Mouse (Mus musculus) limb, embryonic 10.5 days (tissue): ENCODE measurements around the gene Cbx4. TPM values are rescaled to one million over a fixed set of nuclear protein-coding genes. Genes with fewer than 3 reads are reported as not detected.
A peak's percentile ranks its signal among the peaks of the same experiment; 100 is the strongest.

ENCODE experiments used
- DNase-seq: peaks from one replicate; pipeline ENCODE4 v3.0.0-alpha.2; 2017; ENCODE audit warnings: low spot score
- H3K27ac ChIP-seq: fragments of 300-500 bp; sonication (generic); 2 replicates; pipeline ENCODE4 v1.5.1; 2016; ENCODE audit warnings: mild to moderate bottlenecking
- H3K27me3 ChIP-seq: fragments of 300-500 bp; sonication (generic); 2 replicates; pipeline ENCODE4 v1.6.1; 2016; ENCODE audit warnings: low read depth, mild to moderate bottlenecking; ENCODE audit not compliant: poor library complexity, severe bottlenecking
- H3K36me3 ChIP-seq: fragments of 300-500 bp; sonication (generic); 2 replicates; pipeline ENCODE4 v1.6.1; 2016; ENCODE audit warnings: mild to moderate bottlenecking, moderate library complexity
- H3K4me1 ChIP-seq: fragments of 300-500 bp; sonication (generic); 2 replicates; pipeline ENCODE4 v1.6.1; 2016
- H3K4me3 ChIP-seq: fragments of 300-500 bp; sonication (generic); 2 replicates; pipeline ENCODE4 v1.5.1; 2016; ENCODE audit warnings: mild to moderate bottlenecking, moderate library complexity
- H3K9me3 ChIP-seq: fragments of 300-500 bp; sonication (generic); replicated peaks from 2 replicates; pipeline ENCODE4 v1.6.1; 2016; ENCODE audit warnings: mild to moderate bottlenecking
- WGBS: fragments of 180-500 bp; shearing (Covaris S2); methylation state at CpG from one replicate; pipeline ENCODE4 v1.1.7; 2016; 5-methylcytosine and 5-hydroxymethylcytosine counted together
- polyA plus RNA-seq: library from polyadenylated mRNA; unstranded; fragments of >200 nt; fragmentation: Nextera tagmentation; extraction: Ambion mirVana; gene quantifications from 2 replicates; pipeline ENCODE4 v1.2.1, GENCODE M21; 2016

The Cbx4 gene
- polyA plus RNA-seq, 1 experiment from 2014 or later: 7.1 TPM

DNA sequence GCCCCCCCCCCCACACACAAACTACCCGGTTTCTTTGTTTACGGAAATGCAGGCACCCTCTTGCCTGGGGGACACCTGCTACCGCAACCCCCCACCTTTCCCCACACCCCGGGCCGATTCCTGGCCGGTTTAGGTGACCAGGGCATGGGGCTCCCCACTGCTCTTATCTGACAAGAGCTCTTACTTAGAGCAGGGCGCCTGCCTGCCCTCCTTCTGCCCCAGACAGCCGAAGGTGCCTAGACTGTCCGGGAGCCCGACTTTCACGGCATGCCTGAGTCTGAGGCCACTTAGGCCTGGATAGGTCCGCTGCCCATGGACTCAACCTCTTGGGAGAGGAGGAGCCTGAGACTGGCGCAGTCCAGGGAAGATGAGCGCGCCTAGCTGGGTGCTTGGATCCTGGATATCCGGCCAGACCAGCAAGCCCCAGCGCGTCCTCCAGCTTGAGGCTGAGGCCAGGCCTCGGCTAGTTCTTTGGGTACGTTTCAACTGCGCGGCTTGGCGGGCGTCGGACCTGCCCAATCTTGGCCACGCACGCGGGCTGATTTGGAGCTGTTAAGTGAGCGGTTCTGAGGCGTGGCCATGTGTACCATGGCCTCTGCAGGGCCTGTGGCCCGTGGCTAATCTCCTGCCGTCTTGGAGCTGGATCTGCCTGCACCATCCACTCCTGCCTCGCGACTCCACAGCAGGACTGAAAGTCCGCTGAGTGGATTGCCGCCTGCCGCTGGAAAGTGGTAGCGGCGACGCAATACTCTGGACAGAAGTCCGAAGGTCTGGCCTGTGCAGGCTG is 41.3 kb downstream of the Cbx4 start:
- Histone ChIP-seq H3K27ac (peak overlapping the region; percentile 92), H3K4me3 (peak overlapping the region; percentile 73), H3K36me3 (no peaks in the 10 kb centered on the region), H3K27me3 (peaks cover 88% of the 10 kb centered on the region), H3K9me3 (no peaks in the 10 kb centered on the region), H3K4me1 (peaks cover 86% of the 10 kb centered on the region)
- DNase-seq: peak; percentile 75
- under 1% methylated on average over 41 of the region's 41 CpGs for WGBS

DNA sequence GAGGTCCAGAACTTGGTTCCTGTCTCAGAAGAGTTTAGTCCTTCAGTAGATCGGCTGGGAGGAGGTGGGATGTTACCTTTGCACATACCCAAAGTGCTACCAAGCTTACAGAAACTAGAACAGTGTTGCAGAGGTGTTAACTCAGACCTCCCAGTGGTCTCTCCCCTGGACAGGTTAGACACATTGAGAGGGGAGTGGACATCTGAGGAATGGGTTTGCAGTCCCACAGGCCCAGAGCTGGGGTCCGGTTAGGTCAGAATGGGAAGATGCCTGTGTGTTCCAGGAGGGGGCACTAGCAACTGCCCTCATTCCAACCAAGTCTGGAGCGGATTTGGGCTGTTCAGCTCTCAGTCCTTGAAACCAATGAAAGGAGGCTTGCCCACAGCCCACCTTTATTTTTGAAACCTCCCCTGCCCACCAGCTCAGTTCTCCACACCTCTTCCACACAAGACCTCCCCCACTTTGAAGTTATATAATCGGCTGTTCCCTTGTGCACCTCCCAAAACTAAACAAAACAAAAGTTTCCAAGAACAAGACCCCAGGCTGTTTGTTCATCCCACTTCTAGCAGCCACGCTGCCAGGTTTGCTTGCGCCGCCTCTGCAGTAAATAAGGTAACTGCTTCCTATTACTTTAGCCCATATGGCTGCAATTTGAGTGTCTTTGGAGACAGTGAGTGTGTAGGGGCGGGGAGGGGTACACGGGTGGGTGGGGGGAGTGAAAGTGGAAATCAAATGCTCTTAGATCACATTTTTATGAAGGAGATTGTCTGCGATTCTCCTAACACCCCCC is 42.1 kb downstream of the Cbx4 start:
- Histone ChIP-seq H3K9me3 (no peaks in the 10 kb centered on the region), H3K27me3 (peaks cover 88% of the 10 kb centered on the region), H3K4me1 (peaks cover 93% of the 10 kb centered on the region), H3K36me3 (peaks cover 5% of the 10 kb centered on the region), H3K4me3 (peak overlapping the region; percentile 73), H3K27ac (peak overlapping the region; percentile 92)
- DNase-seq: peak; percentile 72
- 3% methylated on average over 10 of the region's 10 CpGs for WGBS

DNA sequence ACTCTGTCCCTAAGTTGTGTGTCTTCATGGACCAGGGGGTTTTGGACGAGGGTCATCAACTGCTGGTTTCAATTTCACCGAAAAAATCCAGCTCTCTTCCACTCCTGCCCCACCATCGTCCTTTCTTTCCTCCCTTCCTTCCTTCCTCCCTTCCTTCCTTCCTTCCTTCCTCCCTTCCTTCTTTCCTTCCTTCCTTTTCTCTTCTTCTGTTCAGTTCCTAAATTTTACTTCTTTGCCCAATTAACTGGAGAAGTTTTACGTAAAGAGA is 42.8 kb downstream of the Cbx4 start:
- Histone ChIP-seq H3K27ac (peak overlapping the region; percentile 92), H3K36me3 (peaks cover 11% of the 10 kb centered on the region), H3K27me3 (peaks cover 88% of the 10 kb centered on the region), H3K9me3 (no peaks in the 10 kb centered on the region), H3K4me3 (peak overlapping the region; percentile 73), H3K4me1 (peaks cover 95% of the 10 kb centered on the region)
- no peak for DNase-seq
- WGBS: 0% methylated on average over 4 of the region's 4 CpGs

DNA sequence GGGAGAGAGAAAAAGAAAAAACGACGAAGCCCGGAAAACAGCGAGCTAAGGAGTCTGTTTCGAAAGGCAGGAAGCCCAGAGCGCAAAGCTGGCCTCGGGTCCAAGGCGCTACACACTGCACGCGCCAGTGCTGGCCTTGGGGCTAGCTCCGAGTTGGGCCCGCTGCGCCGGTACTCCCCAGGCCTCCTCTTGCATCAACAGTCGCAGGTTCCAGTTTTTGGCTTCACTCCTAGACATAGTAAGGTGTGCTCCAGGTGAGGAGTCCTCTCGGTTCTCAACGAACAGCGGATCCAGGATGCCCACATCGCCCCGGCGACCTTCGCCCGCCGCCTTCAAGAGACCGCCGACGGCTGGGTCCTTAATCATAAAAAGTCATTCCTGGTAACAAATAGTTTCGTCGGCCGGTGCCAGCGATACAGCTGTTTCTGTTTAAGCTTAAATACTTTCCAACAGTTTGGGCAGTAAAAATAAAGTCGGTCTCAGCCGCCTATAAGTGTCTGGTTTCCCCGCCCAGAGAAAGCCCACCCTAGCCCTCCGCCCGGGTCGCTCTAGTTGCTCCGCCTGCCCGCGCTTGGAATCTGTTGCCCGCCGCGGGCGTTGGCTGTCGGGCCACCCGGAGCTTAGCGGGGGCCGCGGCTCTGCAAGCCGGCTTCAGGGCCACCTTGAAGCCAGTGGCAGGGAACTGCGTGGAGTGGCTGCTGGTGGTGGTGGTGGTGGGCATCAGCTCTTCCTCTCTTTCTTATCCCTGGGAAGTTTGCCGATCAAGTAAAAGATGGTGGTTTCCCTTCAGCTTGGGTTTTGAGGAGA is 43.4 kb downstream of the Cbx4 start:
- under 1% methylated on average over 52 of the region's 52 CpGs for WGBS
- Histone ChIP-seq H3K4me1 (peaks cover 95% of the 10 kb centered on the region), H3K4me3 (peak overlapping the region; percentile 73), H3K27ac (peak overlapping the region; percentile 92), H3K36me3 (peaks cover 11% of the 10 kb centered on the region), H3K9me3 (no peaks in the 10 kb centered on the region), H3K27me3 (peaks cover 88% of the 10 kb centered on the region)
- DNase-seq: peak; percentile 85

DNA sequence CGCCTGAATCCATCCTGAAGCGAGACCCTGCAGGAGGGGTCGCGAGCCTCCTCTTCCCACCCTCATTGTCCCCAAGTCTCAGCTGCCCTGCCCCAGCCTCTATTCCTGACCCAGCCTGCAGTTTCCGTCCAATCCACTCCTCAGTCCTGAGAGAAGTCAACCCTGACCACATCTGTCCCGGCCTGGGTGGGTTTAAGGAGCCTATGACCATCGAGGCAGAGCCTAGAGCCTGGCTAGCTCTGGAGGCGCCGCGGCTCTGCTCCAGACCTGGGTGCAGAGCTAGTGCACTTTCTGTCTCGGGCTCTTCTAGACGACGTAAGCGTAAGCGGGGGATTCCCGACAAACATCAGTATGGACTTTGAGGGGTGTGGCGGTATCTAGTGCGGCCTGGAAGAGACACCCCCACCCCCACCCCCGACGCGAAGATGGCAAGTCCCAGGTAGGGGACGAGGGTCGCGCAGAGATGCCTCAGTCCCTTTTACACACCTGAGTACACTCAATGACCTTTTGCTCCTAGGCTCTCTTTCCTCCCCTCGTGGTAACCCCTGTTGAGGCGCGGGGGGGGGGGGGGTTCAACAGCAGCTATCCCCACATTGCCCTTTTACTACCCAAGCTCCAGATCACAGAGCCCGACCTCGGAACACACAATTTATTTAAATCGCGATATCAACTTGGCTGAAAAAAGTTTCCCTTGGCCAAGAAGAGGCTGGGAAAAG is 44.1 kb downstream of the Cbx4 start:
- H3K27ac ChIP-seq: peak overlapping the region; percentile 92
- peaks cover 88% of the 10 kb centered on the region for H3K27me3 ChIP-seq
- H3K4me1 ChIP-seq: peaks cover 95% of the 10 kb centered on the region
- peak overlapping the region; percentile 73 for H3K4me3 ChIP-seq
- under 1% methylated on average over 31 of the region's 31 CpGs for WGBS
- peaks cover 11% of the 10 kb centered on the region for H3K36me3 ChIP-seq
- DNase-seq: no peak
- H3K9me3 ChIP-seq: no peaks in the 10 kb centered on the region

DNA sequence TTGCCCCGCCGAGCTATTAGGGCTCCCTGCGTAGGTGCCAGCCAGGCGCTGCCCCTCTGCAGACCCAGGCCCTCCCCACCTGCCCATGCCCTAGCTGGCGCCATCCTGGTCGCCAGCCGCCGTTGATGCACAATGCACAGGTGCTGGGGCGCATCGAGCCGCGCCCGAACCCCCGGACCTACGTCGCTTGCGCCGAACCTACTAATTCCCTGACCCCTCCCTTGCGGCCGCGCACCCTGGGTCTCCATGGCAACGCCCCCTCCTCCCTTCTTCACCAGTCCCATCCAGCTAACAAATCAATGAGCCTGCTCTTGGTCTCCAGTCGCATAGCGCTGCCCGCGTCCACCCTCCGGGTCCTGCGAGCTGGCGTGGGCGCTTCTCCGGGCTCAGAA is 44.7 kb downstream of the Cbx4 start:
- peak; percentile 88 for DNase-seq
- Histone ChIP-seq H3K9me3 (no peaks in the 10 kb centered on the region), H3K4me3 (peak overlapping the region; percentile 73), H3K27me3 (peaks cover 88% of the 10 kb centered on the region), H3K36me3 (peaks cover 11% of the 10 kb centered on the region), H3K4me1 (peaks cover 95% of the 10 kb centered on the region), H3K27ac (peak overlapping the region; percentile 92)
- under 1% methylated on average over 31 of the region's 31 CpGs for WGBS

DNA sequence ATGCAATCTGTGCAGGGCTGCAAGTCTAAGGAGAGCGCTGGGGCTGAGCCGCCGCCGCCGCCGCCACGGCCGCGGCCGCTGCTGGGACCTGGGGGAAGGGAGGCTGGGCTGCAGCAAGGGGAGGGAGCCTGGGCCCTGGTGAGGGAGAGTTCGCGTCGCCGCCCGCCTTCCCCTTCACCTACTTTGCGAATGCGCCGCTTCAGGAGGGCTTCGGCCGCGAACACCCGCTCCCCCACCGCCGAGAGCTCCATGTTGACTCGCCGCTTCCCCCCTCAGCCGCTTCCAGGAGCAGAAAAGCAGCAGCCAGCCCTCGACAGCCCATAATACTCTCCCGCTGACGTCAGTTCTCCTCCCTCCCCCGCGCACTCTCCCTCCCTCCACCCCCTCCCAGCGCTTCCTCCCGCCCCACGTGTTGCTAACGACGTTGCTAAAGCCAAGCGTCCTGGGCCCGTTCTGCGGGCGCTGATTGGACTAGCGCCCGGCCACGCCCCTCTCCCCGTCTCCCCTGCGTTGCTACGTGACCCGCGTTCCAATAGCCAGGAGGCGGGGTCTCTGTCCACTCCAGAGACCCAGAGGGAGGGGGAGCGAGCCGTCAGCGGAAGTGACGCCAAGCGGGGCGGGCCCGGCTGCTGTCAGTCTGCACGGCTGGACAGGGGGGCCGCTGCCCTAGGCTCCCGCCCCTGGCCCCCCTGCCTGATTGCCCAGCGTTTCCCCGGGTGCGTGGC is 45.3 kb downstream of the Cbx4 start, which contains the start of gene Cbx8:
Gene Cbx8 (minus strand): TSS at position 370 of the 725 bp plus-strand sequence.
- Histone ChIP-seq H3K4me1 (peaks cover 96% of the 10 kb centered on the region), H3K27me3 (peaks cover 88% of the 10 kb centered on the region)
- DNase-seq: peak; percentile 99

DNA sequence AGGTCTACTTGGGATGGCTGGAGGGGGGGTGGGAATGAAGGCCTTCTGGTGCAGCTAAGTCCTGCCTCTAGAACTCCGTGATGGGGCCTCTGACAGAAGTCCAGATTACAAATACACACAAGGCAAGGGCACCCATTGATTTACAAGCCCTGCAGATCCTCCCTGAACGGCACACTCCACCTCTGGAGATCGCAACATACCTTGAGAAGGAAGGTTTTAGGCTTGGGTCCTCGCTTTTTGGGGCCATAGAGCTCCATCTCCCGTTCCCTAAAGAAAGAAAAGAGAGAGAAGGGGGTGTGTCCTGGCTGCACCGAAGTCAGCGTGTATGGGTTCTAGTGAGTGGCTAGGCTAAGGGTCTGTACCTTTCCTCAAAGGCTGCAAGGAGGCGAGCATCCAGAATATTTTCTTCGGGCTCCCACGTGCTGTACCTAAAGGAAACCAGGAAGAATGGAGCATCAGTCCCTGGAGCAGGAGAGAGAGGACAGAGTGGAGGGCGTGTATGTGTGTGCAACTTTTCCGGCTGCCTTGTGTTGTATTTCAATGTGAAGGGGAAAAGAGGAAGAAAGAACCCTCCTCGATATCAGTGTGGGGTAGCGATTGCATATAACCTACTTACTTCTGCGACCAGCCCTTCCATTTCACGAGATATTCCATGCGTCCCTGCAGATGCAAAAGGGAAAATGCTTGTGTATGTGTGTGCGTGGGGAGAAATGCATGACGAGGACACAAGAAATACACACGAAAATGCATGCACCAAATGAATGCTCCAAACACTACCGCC is 46.1 kb downstream of the Cbx4 start:
- Histone ChIP-seq H3K9me3 (no peaks in the 10 kb centered on the region), H3K27ac (peak overlapping the region; percentile 92), H3K27me3 (peaks cover 88% of the 10 kb centered on the region), H3K36me3 (peaks cover 11% of the 10 kb centered on the region), H3K4me3 (peak overlapping the region; percentile 73), H3K4me1 (peaks cover 97% of the 10 kb centered on the region)
- DNase-seq: peak; percentile 44
- WGBS: 1% methylated on average over 21 of the region's 21 CpGs

More for the DNA sequence above, 45.3 kb downstream of the Cbx4 start, which contains the start of gene Cbx8:
- Histone ChIP-seq H3K36me3 (peaks cover 11% of the 10 kb centered on the region), H3K4me3 (peak within 1 kb of the TSS; percentile 73), H3K27ac (peak within 1 kb of the TSS; percentile 92), H3K9me3 (no peaks in the 10 kb centered on the region)
- under 1% methylated on average over 61 of the region's 63 CpGs for WGBS

DNA sequence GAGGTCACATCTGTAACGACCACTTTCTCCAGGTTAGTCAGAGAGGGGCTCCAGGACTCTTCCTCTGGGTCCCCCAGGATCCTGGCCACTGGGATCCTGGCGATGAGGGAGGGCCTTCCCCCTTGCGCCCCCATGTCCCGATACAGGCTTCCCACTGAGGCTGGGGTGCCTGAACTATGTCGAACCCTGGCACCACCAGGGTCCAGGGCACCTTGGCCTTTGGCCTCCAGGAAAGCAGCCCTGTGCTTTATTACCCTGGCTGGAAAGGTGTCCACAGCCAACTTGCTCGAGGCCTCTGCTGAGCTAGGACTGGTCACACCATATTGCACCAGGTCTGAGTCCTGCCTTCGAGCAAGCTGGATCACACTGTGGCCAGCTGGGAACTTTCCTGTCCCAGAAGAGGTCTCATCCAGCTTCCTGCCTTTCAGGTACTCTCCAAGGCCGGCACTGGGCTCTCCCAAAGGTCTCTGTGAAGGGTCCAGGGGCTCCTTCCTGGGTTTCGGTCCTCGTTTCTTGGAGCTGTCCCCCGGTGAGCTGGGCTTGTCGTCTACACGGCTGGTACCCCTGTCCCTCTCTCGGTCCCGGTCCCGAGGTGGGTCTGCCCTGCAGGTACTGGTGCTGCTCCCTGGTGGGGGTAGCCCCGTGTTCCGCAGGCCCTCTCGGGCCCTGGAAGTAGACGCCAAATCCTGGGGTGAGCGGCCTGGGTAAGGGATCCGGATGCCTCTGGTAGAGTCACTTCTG is 47.1 kb downstream of the Cbx4 start:
- Histone ChIP-seq H3K9me3 (no peaks in the 10 kb centered on the region), H3K27me3 (peaks cover 88% of the 10 kb centered on the region), H3K36me3 (peaks cover 11% of the 10 kb centered on the region), H3K4me1 (peaks cover 97% of the 10 kb centered on the region), H3K4me3 (peak overlapping the region; percentile 73), H3K27ac (peak overlapping the region; percentile 92)
- 14% methylated on average over 22 of the region's 22 CpGs for WGBS
- peak; percentile 43 for DNase-seq

DNA sequence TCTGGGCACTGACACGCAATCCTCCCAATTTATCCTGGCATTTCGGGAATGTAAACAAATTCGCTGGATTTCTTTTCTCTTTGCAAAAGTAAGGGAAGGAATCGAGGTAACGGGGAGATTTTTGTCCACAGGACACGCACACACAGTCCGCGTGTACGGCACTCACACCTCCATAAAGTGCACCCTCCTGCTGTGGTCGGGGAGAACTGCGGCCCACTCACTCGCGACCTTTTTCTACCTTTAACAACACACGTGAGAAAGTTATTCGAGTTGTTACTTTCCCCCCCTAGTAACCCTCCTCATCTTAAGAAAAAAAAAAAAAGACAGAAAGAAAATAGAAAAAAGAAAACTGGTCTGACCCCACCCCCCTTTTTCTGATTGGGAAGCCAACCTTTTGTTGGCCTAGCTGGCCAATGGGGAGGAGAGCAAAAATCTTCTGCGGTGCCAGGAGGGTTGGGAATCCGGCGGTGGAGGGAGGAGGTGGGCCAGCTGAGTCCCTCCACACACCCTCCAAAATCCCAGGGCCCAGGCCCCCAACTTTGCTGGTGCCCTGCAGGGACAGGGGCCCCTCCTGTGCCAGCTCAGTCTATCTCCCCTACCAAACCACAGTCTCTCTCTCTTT is 48.1 kb downstream of the Cbx4 start:
- Histone ChIP-seq H3K4me1 (peaks cover 92% of the 10 kb centered on the region), H3K27me3 (peaks cover 87% of the 10 kb centered on the region), H3K27ac (peak overlapping the region; percentile 72), H3K36me3 (peaks cover 11% of the 10 kb centered on the region), H3K4me3 (peak overlapping the region; percentile 73), H3K9me3 (no peaks in the 10 kb centered on the region)
- 1% methylated on average over 18 of the region's 18 CpGs for WGBS
- DNase-seq: peak; percentile 50
